Mouse (Mus musculus): ENCODE results near the gene Glce.

DNA sequence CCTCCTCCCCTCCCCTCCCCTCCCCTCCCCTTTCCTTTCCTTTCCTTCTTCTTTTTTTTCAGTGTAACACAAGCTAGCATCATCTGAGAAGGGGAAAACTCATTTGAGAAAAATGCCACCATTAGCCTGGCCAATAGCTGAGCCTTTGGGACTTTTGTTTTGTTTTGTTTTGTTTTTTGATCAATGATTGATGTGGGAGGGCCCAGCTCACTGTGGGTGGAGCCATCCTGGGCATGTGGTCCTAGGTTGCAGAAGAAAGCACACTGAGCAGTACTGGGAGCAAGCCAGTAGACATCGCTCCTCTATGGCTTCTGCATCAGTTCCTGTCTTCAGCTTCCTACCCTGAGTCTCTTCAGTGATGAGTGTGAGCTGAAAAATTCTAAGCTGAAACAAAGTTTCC, 86.6 kb downstream of the Glce start:
- TF ChIP-seq CTCF (IDR thresholded peaks at IDR 0.05; ENCODE audit: insufficient read depth, low read depth, low read length) (no peak), POLR2A (IDR thresholded peaks at IDR 0.05; ENCODE audit: insufficient read depth, low read depth, low read length) (no peak)
